Mouse (Mus musculus) hindbrain, postnatal 0 days (tissue): ENCODE data around the gene Iglon5. TPM values are rescaled to one million over a fixed set of nuclear protein-coding genes. Genes with fewer than 3 reads are reported as not detected.

Source experiments
- ATAC-seq: fragments of 200-750 bp; cut with Nextera tagmentation; 2 replicates; pipeline ENCODE4 v1.8.0; 2017; ENCODE audit warnings: mild to moderate bottlenecking, moderate TSS enrichment, moderate library complexity
- DNase-seq: peaks from one replicate; pipeline ENCODE4 v3.0.0-alpha.2; 2015; ENCODE audit warnings: low spot score
- H3K27ac ChIP-seq: fragments of 300-500 bp; sonication (generic); 2 replicates; pipeline ENCODE4 v1.5.1; 2014; ENCODE audit warnings: mild to moderate bottlenecking
- H3K27me3 ChIP-seq: fragments of 300-500 bp; sonication (generic); 2 replicates; pipeline ENCODE4 v1.6.1; 2014; ENCODE audit warnings: low read length, mixed read lengths; ENCODE audit not compliant: insufficient read depth
- H3K36me3 ChIP-seq: fragments of 300-500 bp; sonication (generic); 2 replicates; pipeline ENCODE4 v1.6.1; 2014; ENCODE audit warnings: low read length, mixed read lengths; ENCODE audit not compliant: insufficient read depth
- H3K4me1 ChIP-seq: fragments of 300-500 bp; sonication (generic); 2 replicates; pipeline ENCODE4 v1.6.1; 2014; ENCODE audit warnings: antibody characterized with exemption, low read length, mixed read lengths; ENCODE audit not compliant: insufficient read depth
- H3K4me2 ChIP-seq: fragments of 300-500 bp; sonication (generic); 2 replicates; pipeline ENCODE4 v1.6.1; 2014; ENCODE audit warnings: low read depth, mild to moderate bottlenecking, low read length, moderate library complexity, mixed read lengths
- H3K4me3 ChIP-seq: fragments of 300-500 bp; sonication (generic); 2 replicates; pipeline ENCODE4 v1.5.1; 2014; ENCODE audit warnings: low read length
- H3K9ac ChIP-seq: fragments of 300-500 bp; sonication (generic); replicated peaks from 2 replicates; pipeline ENCODE4 v1.6.1; 2014; ENCODE audit warnings: mild to moderate bottlenecking, low read length, moderate library complexity, mixed read lengths
- H3K9me3 ChIP-seq: fragments of 300-500 bp; sonication (generic); 2 replicates; pipeline ENCODE4 v1.6.1; 2016; ENCODE audit warnings: low read length, mixed read lengths
- CTCF ChIP-seq: IDR thresholded peaks from 2 replicates; pipeline ENCODE4 v1.5.1; 2016; ENCODE audit warnings: antibody characterized with exemption, control low read depth, low read depth
- WGBS: fragments of 180-500 bp; shearing (Covaris S2); extraction: QIAGEN DNeasy Blood & Tissue Kit; methylation state at CpG from one replicate; pipeline ENCODE4 v1.1.7; 2014; 5-methylcytosine and 5-hydroxymethylcytosine counted together
- polyA plus RNA-seq: library from polyadenylated mRNA; unstranded; fragments of >200 nt; fragmentation: Nextera tagmentation; extraction: Ambion mirVana; gene quantifications from 2 replicates; pipeline ENCODE4 v1.2.1, GENCODE M21; 2015
- total RNA-seq: library from RNA; depleted of rRNA; stranded (reverse); fragments of >200 nt; gene quantifications from 2 replicates; pipeline ENCODE4 v1.2.3, GENCODE M21; 2014

Gene Iglon5
- total and polyA plus RNA-seq, 2 experiments from 2014 or later = 8.6 to 69.9 TPM

GRCm38 (mm10) chr7:43466099-43466694 lies 23.7 kb downstream of the Iglon5 start:
- H3K27ac ChIP-seq = peak overlapping the region; percentile 62; the same call in 1 of the 2 replicates
- H3K9ac ChIP-seq = peak overlapping the region; percentile 47
- peak overlapping the region; percentile 35 for H3K4me3 ChIP-seq
- TF ChIP-seq CTCF = peak; percentile 95
- peak overlapping the region; percentile 59 for H3K4me2 ChIP-seq
- no peaks in the 10 kb centered on the region for H3K36me3 ChIP-seq
- peak; percentile 92 for DNase-seq
- under 1% methylated on average over 33 of the region's 33 CpGs for WGBS
- H3K4me1 ChIP-seq = 0 out of 2 replicates have a peak, but pooled peaks cover 4% of the 10 kb centered on the region
- no peaks in the 10 kb centered on the region for H3K27me3 ChIP-seq
- ATAC-seq = peak; percentile 73
- H3K9me3 ChIP-seq = no peaks in the 10 kb centered on the region

GRCm38 (mm10) chr7:43465344-43466098 lies 24.4 kb downstream of the Iglon5 start:
- Histone ChIP-seq H3K27ac (peak overlapping the region; percentile 62; the same call in 1 of the 2 replicates), H3K27me3 (no peaks in the 10 kb centered on the region), H3K9me3 (no peaks in the 10 kb centered on the region), H3K4me2 (peak overlapping the region; percentile 59), H3K4me1 (0 out of 2 replicates have a peak, but pooled peaks cover 4% of the 10 kb centered on the region), H3K9ac (peak overlapping the region; percentile 47), H3K4me3 (peak overlapping the region; percentile 35), H3K36me3 (no peaks in the 10 kb centered on the region)
- WGBS = under 1% methylated on average over 33 of the region's 33 CpGs
- ATAC-seq (peak; percentile 85), DNase-seq (peak; percentile 92)
- TF ChIP-seq CTCF = peak; percentile 2; the same call in 1 of the 2 replicates

- WGBS = 8% methylated on average over 35 of the region's 35 CpGs
- TF ChIP-seq CTCF = peak; percentile 39
- Histone ChIP-seq H3K9ac (peak overlapping the region; percentile 47), H3K27me3 (no peaks in the 10 kb centered on the region), H3K36me3 (no peaks in the 10 kb centered on the region), H3K4me1 (0 out of 2 replicates have a peak, but pooled peaks cover 4% of the 10 kb centered on the region), H3K4me2 (peak overlapping the region; percentile 59), H3K4me3 (peak overlapping the region; percentile 35), H3K9me3 (no peaks in the 10 kb centered on the region), H3K27ac (peak overlapping the region; percentile 62; the same call in 1 of the 2 replicates)
- ATAC-seq = peak; percentile 11; the same call in 1 of the 2 replicates
- peak; percentile 70 for DNase-seq
Measured at GRCm38 (mm10) chr7:43464864-43465343, 25.0 kb downstream of the Iglon5 start.

- DNase-seq (no peak), ATAC-seq (no peak)
- H3K4me2 ChIP-seq = no peak overlapping the region
- no peak for TF ChIP-seq CTCF
- no peak overlapping the region for H3K9ac ChIP-seq
- H3K4me3 ChIP-seq = no peak overlapping the region
- no peak overlapping the region for H3K27ac ChIP-seq
- H3K36me3 ChIP-seq = no peaks in the 10 kb centered on the region
- no peaks in the 10 kb centered on the region for H3K9me3 ChIP-seq
- no peaks in the 10 kb centered on the region for H3K27me3 ChIP-seq
- H3K4me1 ChIP-seq = 0 out of 2 replicates have a peak, but pooled peaks cover 4% of the 10 kb centered on the region
- whole genome bisulfite sequencing = 89% methylated on average over 7 of the region's 7 CpGs
Measured at GRCm38 (mm10) chr7:43463976-43464375, 25.9 kb downstream of the Iglon5 start.

GRCm38 (mm10) chr7:43462851-43463250 lies 27.0 kb downstream of the Iglon5 start, which contains the start of gene Vsig10l:
Gene Vsig10l, plus strand, starts transcription at chr7:43463151.
- H3K4me1 ChIP-seq = 0 out of 2 replicates have a peak, but pooled peaks cover 4% of the 10 kb centered on the region
- TF ChIP-seq CTCF = no peak
- H3K36me3 ChIP-seq = no peaks in the 10 kb centered on the region
- DNase-seq (no peak), ATAC-seq (no peak)
- H3K27ac ChIP-seq = no peak within 1 kb of the TSS
- no peak within 1 kb of the TSS for H3K4me3 ChIP-seq
- H3K27me3 ChIP-seq = no peaks in the 10 kb centered on the region
- no peak within 1 kb of the TSS for H3K4me2 ChIP-seq
- H3K9me3 ChIP-seq = no peaks in the 10 kb centered on the region
- no peak within 1 kb of the TSS for H3K9ac ChIP-seq
- WGBS = 63% methylated on average over 4 of the region's 4 CpGs

- TF ChIP-seq CTCF = no peak
- Histone ChIP-seq H3K27ac (no peak overlapping the region), H3K27me3 (no peaks in the 10 kb centered on the region), H3K9me3 (no peaks in the 10 kb centered on the region), H3K36me3 (peaks cover 22% of the 10 kb centered on the region; the same call in 1 of the 2 replicates), H3K4me1 (no peaks in the 10 kb centered on the region), H3K4me3 (no peak overlapping the region), H3K4me2 (no peak overlapping the region), H3K9ac (no peak overlapping the region)
- ATAC-seq (no peak), DNase-seq (no peak)
- 93% methylated on average over 6 of the region's 6 CpGs for WGBS
Measured at GRCm38 (mm10) chr7:43454371-43454770, 35.5 kb downstream of the Iglon5 start.
